Mouse (Mus musculus): ENCODE results near the gene Akt2. TPM values are rescaled to one million over a fixed set of nuclear protein-coding genes. Genes with fewer than 3 reads are reported as not detected.

Akt2 gene
- total and polyA plus RNA-seq, 3 experiments: 73.5 to 127 TPM; not detected in 1

- TF ChIP-seq TBP (IDR thresholded peaks at IDR 0.05; ENCODE audit: low read depth, low read length) (0 out of 2 replicates have a peak, but pooled peaks have one; percentile 49), USF1 (IDR thresholded peaks at IDR 0.05; ENCODE audit: low read depth, low read length) (peak; percentile 96), CHD1 (IDR thresholded peaks at IDR 0.05; ENCODE audit: low read depth, low read length) (no peak), ZC3H11A (IDR thresholded peaks at IDR 0.05; ENCODE audit: low read depth, low read length) (no peak), MYB (IDR thresholded peaks at IDR 0.05; ENCODE audit: low read depth, low read length) (no peak), MYC (IDR thresholded peaks at IDR 0.05; ENCODE audit: low read depth, low read length) (0 out of 2 replicates have a peak, but pooled peaks have one; percentile 22), KAT2A (conservative IDR thresholded peaks at IDR 0.05; ENCODE audit: low read depth, low read length) (no peak; the same call in 1 of the 2 replicates), CHD2 (IDR thresholded peaks at IDR 0.05; ENCODE audit: low read length) (no peak), SMC3 (IDR thresholded peaks at IDR 0.05; ENCODE audit: low read depth, low read length) (no peak), SIN3A (IDR thresholded peaks at IDR 0.05; ENCODE audit: low read length) (peak; percentile 88), ZNF384 (IDR thresholded peaks at IDR 0.05; ENCODE audit: low read depth, low read length) (no peak), RCOR1 (IDR thresholded peaks at IDR 0.05; ENCODE audit: low read depth, low read length) (no peak), GATA1 (IDR thresholded peaks at IDR 0.05; ENCODE audit: low read depth, low read length) (no peak), CTCF (IDR thresholded peaks at IDR 0.05 in 2 of 3, conservative IDR thresholded peaks at IDR 0.05 in 1 of 3; ENCODE audit: control insufficient read depth in 1 of 3, insufficient read depth in 1 of 3, low read depth in 2 of 3, low read length in 3 of 3, poor library complexity in 1 of 3, severe bottlenecking in 1 of 3) (no peak)
Measured at GRCm38 (mm10) chr7:27552931-27553513, 38.3 kb upstream of the Akt2 start, which contains the start of the genes Pld3 and 2310022A10Rik (continued).

- no peak overlapping the region for H3K4me3 ChIP-seq (ENCODE audit: control insufficient read depth in 1 of 2, insufficient read depth in 1 of 2, low read depth in 2 of 2, low read length in 2 of 2)
- H3K27me3 ChIP-seq (ENCODE audit: control insufficient read depth in 1 of 2, insufficient read depth in 2 of 2, low read length in 2 of 2): no peaks in the 10 kb centered on the region
- peaks cover 0 to 2% of the 10 kb centered on the region in 2 experiments; a peak in 2 of 4 replicates for H3K36me3 ChIP-seq (ENCODE audit: control insufficient read depth in 1 of 2, insufficient read depth in 2 of 2, low read length in 2 of 2)
- DNase-seq (ENCODE audit: low read depth, low spot score): no peak
- no peaks in the 10 kb centered on the region for H3K79me2 ChIP-seq (ENCODE audit: control insufficient read depth, insufficient read depth, low read length, poor library complexity)
- H3K27ac ChIP-seq (ENCODE audit: control insufficient read depth, low read depth, low read length): no peak overlapping the region
- H3K9ac ChIP-seq (ENCODE audit: control insufficient read depth, low read depth, low read length, poor library complexity, severe bottlenecking): no peak overlapping the region
- no peaks in the 10 kb centered on the region for H3K4me1 ChIP-seq (ENCODE audit: control insufficient read depth in 1 of 2, insufficient read depth in 2 of 2, low read length in 2 of 2)
- H3K9me3 ChIP-seq (replicated peaks; ENCODE audit: insufficient read depth, low read length): no peaks in the 10 kb centered on the region
- TF ChIP-seq MAZ (IDR thresholded peaks at IDR 0.05; ENCODE audit: low read depth, low read length) (no peak), NELFE (IDR thresholded peaks at IDR 0.05; ENCODE audit: low read depth, low read length) (no peak), SMC3 (IDR thresholded peaks at IDR 0.05; ENCODE audit: low read depth, low read length) (no peak), ETS1 (IDR thresholded peaks at IDR 0.05; ENCODE audit: low read depth, low read length) (no peak), GATA1 (IDR thresholded peaks at IDR 0.05; ENCODE audit: low read depth, low read length) (no peak), CHD1 (IDR thresholded peaks at IDR 0.05; ENCODE audit: low read depth, low read length) (no peak), MXI1 (IDR thresholded peaks at IDR 0.05; ENCODE audit: low read depth, low read length) (no peak)
Measured at GRCm38 (mm10) chr7:27560291-27560887, 31.0 kb upstream of the Akt2 start.
